Mouse (Mus musculus) heart, adult 10 weeks (tissue): Measurements from ENCODE around the gene Slc17a1. TPM values are rescaled to one million over a fixed set of nuclear protein-coding genes. Genes with fewer than 3 reads are reported as not detected.

Experiments
- polyA plus RNA-seq: library from polyadenylated mRNA; stranded (reverse); fragments of 350-450 nt; fragmentation: Illumina TruSeq; extraction: RNeasy Lipid Tissue Mini Kit (QIAGEN cat#74804); gene quantifications from one replicate; pipeline ENCODE4 v1.2.3, GENCODE M21; 2014; ENCODE audit warnings: low read depth, low replicate concordance

The Slc17a1 gene
- not detected for polyA plus RNA-seq

DNA sequence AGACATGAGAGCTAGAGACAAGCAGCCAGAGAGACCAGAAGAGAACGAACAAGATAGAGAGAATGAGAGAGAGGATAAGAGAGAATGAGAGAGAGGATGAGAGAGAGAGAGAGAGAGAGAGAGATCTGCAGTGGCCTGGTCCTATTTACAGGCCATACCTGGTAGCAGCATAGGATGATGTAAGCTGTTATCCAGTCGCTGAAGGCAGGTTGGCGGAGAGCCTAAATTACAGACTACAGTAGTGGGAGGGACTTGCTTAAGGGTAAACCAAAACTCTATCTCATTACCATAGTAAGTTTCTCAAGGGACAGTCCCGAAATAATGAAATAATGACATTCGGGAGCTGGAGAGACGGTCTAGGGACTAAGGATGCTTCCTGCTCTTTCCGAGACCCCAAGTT is at the start of gene Slc17a1:
Gene Slc17a1 (plus strand): TSS at position 346 of the 400 bp plus-strand sequence.

DNA sequence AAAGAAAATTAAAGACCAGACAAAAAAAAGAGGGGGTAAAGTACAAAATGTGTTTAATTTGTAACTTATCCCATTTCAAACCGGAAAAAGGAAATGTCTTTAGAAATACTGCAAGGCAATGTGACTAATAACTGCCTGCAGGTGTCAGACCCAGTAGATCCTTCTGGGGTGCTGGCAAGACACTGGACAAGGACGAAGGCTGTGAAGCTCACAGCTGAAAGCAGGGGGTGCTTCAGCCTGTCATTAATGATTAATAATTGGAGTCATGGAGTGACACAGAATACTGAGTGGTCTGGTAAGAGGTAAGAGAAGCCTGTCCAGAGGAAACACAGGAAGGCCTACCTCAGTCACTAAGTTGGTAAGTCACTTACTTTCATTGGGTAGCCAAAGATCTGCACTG is 28.2 kb upstream of the Slc17a1 start, which contains the start of gene Slc17a3:
Gene Slc17a3 (plus strand): TSS at position 127 of the 400 bp plus-strand sequence.

DNA sequence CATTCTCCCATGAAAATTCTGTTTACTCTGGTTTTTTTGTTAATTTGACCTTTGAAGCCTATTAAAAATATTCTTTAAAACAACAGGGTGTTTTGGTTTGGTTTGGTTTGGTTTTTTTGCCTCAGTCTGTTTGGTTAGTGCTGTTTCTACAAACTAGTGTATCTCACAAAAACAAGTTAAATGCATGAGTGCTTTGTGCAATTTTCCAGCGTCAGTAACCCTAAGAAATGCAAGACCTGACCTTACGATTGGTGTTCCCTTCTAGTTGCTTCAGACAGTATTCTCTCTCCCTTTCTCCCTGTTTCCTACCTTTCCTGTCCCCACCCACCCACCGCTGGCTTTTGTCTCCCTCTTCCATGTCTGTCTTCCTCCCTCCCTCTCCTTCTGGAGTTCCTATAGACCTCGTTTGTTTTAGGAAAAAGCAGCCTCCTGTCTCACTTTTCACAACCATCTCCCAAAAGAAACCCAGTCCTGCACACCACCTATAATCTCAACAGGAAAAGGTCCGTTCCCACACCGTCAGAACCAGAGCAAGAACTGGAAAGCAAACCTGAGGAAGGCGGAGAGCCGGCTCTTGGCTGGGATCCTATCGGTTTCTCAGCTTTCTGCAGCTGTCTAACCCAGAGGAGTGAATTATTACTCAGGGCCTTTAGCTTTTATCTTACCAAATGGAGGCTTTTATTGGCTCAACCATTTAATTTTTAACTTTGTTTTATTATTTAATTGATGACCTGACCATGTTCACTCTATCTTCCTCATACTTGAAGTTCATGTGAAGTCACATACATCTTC is 47.0 kb downstream of the Slc17a1 start, which contains the start of gene Slc17a4:
Gene Slc17a4 (minus strand): TSS at position 634 of the 792 bp plus-strand sequence.

DNA sequence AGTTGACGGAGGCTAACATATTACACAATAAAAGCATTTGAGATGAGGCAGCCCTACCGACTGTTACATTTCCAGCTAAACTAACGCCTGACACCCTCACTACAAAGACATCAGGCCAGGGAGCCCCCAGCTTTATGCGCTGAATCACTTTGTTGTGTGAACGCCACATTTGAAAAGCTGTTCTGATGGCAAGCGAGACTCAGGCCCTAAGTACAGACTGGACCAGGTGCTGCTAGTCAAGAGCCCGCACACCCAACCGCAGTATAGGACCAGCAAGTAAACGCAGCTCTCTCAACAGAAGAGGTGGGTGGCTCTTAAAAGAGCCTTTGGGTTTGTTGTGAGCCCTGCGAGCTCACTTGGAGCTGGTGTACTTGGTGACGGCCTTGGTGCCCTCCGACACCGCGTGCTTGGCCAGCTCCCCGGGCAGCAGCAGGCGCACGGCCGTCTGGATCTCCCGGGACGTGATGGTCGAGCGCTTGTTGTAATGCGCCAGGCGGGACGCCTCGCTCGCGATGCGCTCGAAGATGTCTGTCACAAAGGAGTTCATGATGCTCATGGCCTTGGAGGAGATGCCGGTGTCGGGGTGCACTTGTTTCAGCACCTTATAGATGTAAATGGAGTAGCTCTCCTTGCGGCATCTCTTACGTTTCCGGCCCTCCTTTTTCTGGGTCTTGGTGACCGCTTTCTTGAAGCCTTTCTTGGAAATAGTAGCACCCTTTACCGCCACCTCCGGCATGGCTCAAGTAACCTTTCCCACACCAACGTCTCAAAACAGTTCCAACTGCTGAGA is 66.1 kb downstream of the Slc17a1 start, which contains the start of gene Hist1h2ba:
Gene Hist1h2ba (minus strand): TSS at position 736 of the 790 bp plus-strand sequence.

DNA sequence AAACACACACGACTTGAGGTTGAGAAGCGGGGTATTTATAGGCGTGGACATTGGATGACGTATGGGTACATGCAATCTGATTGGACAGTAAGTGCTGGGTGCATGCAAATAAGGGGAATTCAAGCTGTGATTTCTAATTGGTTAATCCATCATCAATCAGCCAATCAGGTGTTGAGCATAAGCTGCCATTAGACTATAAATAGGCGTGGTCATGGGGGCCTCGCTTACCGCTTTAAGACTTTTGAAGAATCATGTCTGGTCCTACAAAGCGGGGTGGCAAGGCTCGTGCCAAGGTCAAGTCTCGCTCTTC is 66.6 kb downstream of the Slc17a1 start, which contains the start of gene Hist1h2aa:
Gene Hist1h2aa (plus strand): TSS at position 252 of the 310 bp plus-strand sequence.

Other genes starting within 250 kb of the Slc17a1 start
- 8.1 TPM for gene Hist1h2be, start 246.6 kb upstream of the Slc17a1 start, polyA plus RNA-seq
- 3.8 TPM for gene Hist1h1e, start 245.2 kb upstream of the Slc17a1 start, polyA plus RNA-seq
- gene Hist1h2ac, start 183.8 kb upstream of the Slc17a1 start, polyA plus RNA-seq = 1.0 TPM
- gene Hist1h2bc, start 183.6 kb upstream of the Slc17a1 start, polyA plus RNA-seq = 121 TPM
- not detected for gene Hist1h1t, start 171.9 kb upstream of the Slc17a1 start, polyA plus RNA-seq
- not detected for gene Hist1h4c, start 169.3 kb upstream of the Slc17a1 start, polyA plus RNA-seq
- gene Hfe, start 156.9 kb upstream of the Slc17a1 start, polyA plus RNA-seq = 35.3 TPM
- gene Hist1h1c, start 128.9 kb upstream of the Slc17a1 start, polyA plus RNA-seq = 171 TPM
- not detected for gene Hist1h3c, start 122.1 kb upstream of the Slc17a1 start, polyA plus RNA-seq
- gene Hist1h2bb, start 121.0 kb upstream of the Slc17a1 start, polyA plus RNA-seq = not detected
- not detected for gene Hist1h2ab, start 116.6 kb upstream of the Slc17a1 start, polyA plus RNA-seq
- not detected for gene Hist1h3b, start 115.5 kb upstream of the Slc17a1 start, polyA plus RNA-seq
- not detected for gene Hist1h4b, start 110.7 kb upstream of the Slc17a1 start, polyA plus RNA-seq
- gene Hist1h4a, start 106.5 kb upstream of the Slc17a1 start, polyA plus RNA-seq = not detected
- gene Hist1h3a, start 105.4 kb upstream of the Slc17a1 start, polyA plus RNA-seq = not detected
- gene Hist1h1a, start 104.1 kb upstream of the Slc17a1 start, polyA plus RNA-seq = not detected
- gene Trim38, start 97.8 kb upstream of the Slc17a1 start, polyA plus RNA-seq = 0.31 TPM
- gene Slc17a2, start 60.8 kb upstream of the Slc17a1 start, polyA plus RNA-seq = not detected
- 0.34 TPM for gene Slc17a3, start 28.3 kb upstream of the Slc17a1 start, polyA plus RNA-seq
- not detected for gene Slc17a4, start 47.3 kb downstream of the Slc17a1 start, polyA plus RNA-seq
- not detected for gene Hist1h2ba, start 66.4 kb downstream of the Slc17a1 start, polyA plus RNA-seq
- gene Hist1h2aa, start 66.7 kb downstream of the Slc17a1 start, polyA plus RNA-seq = not detected
- not detected for gene Scgn, start 123.5 kb downstream of the Slc17a1 start, polyA plus RNA-seq